Mouse (Mus musculus): Measurements from ENCODE around the gene Ndufs8. TPM values are rescaled to one million over a fixed set of nuclear protein-coding genes. Genes with fewer than 3 reads are reported as not detected.

The Ndufs8 gene
- polyA plus RNA-seq, 1 experiment from 2014 or later, result 390 TPM

GRCm38 (mm10) chr19:3952099-3952498 is 39.5 kb upstream of the Ndufs8 start:
- no peaks in the 10 kb centered on the region for H3K9me3 ChIP-seq (ENCODE audit: control insufficient read depth, low read length)
- H3K9ac ChIP-seq (ENCODE audit: low read length), result no peak overlapping the region
- no peak overlapping the region for H3K27ac ChIP-seq (ENCODE audit: low read depth)
- H3K4me1 ChIP-seq (replicated peaks; ENCODE audit: control insufficient read depth, insufficient read depth, low read length), result no peaks in the 10 kb centered on the region
- no peaks in the 10 kb centered on the region for H3K27me3 ChIP-seq (replicated peaks; ENCODE audit: control insufficient read depth, insufficient read depth, low read length)
- no peak overlapping the region for H3K4me2 ChIP-seq (ENCODE audit: low read length)
- no peaks in the 10 kb centered on the region for H3K36me3 ChIP-seq (ENCODE audit: control insufficient read depth, insufficient read depth, low read length)
- DNase-seq (ENCODE audit: low spot score) (no peak), ATAC-seq (replicated peaks; ENCODE audit: low FRiP score, low TSS enrichment, low read depth) (no peak)
- WGBS, result 27% methylated on average over 1 of the region's 1 CpGs
- H3K4me3 ChIP-seq (ENCODE audit: low read depth, low read length), result no peak overlapping the region

DNA sequence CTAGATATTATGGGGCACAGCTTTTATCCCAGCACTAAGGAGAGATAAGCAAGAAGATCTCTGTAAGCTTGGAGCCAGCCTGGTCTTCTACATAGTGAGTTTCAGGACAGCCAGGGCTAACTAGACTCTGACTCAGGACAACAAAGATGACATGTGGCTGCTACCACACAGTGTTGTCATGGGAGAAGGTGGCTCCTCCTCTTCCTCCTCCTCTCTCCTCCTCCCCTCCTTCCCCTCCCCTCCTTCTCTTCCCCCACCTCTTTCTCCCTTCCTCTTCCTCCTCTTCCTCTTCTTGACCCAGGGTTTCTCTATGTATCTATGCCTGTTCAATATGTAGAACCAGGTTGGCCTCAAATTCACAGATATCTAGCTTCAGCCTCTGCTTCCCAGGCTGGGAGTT is 38.9 kb upstream of the Ndufs8 start:
- H3K4me1 ChIP-seq (replicated peaks; ENCODE audit: control insufficient read depth, insufficient read depth, low read length), result no peaks in the 10 kb centered on the region
- H3K4me3 ChIP-seq (ENCODE audit: low read depth, low read length), result no peak overlapping the region
- no peak overlapping the region for H3K9ac ChIP-seq (ENCODE audit: low read length)
- no peak overlapping the region for H3K4me2 ChIP-seq (ENCODE audit: low read length)
- no peaks in the 10 kb centered on the region for H3K27me3 ChIP-seq (replicated peaks; ENCODE audit: control insufficient read depth, insufficient read depth, low read length)
- no peak for ATAC-seq (replicated peaks; ENCODE audit: low FRiP score, low TSS enrichment, low read depth)
- H3K9me3 ChIP-seq (ENCODE audit: control insufficient read depth, low read length), result no peaks in the 10 kb centered on the region
- no peak overlapping the region for H3K27ac ChIP-seq (ENCODE audit: low read depth)
- DNase-seq (ENCODE audit: low spot score), result no peak
- H3K36me3 ChIP-seq (ENCODE audit: control insufficient read depth, insufficient read depth, low read length), result no peaks in the 10 kb centered on the region

- DNase-seq (ENCODE audit: low spot score) (no peak), ATAC-seq (replicated peaks; ENCODE audit: low FRiP score, low TSS enrichment, low read depth) (no peak)
- no peaks in the 10 kb centered on the region for H3K9me3 ChIP-seq (ENCODE audit: control insufficient read depth, low read length)
- no peaks in the 10 kb centered on the region for H3K27me3 ChIP-seq (replicated peaks; ENCODE audit: control insufficient read depth, insufficient read depth, low read length)
- WGBS, result 85% methylated on average over 3 of the region's 3 CpGs
- H3K4me3 ChIP-seq (ENCODE audit: low read depth, low read length), result no peak overlapping the region
- no peak overlapping the region for H3K4me2 ChIP-seq (ENCODE audit: low read length)
- no peak overlapping the region for H3K27ac ChIP-seq (ENCODE audit: low read depth)
- no peak overlapping the region for H3K9ac ChIP-seq (ENCODE audit: low read length)
- H3K4me1 ChIP-seq (replicated peaks; ENCODE audit: control insufficient read depth, insufficient read depth, low read length), result no peaks in the 10 kb centered on the region
- no peaks in the 10 kb centered on the region for H3K36me3 ChIP-seq (ENCODE audit: control insufficient read depth, insufficient read depth, low read length)
Measured at GRCm38 (mm10) chr19:3950331-3950730, 37.8 kb upstream of the Ndufs8 start.

- 72% methylated on average over 14 of the region's 14 CpGs for WGBS
- ATAC-seq (replicated peaks; ENCODE audit: low FRiP score, low TSS enrichment, low read depth), result no peak
- no peak overlapping the region for H3K4me3 ChIP-seq (ENCODE audit: low read depth, low read length)
- no peaks in the 10 kb centered on the region for H3K27me3 ChIP-seq (replicated peaks; ENCODE audit: control insufficient read depth, insufficient read depth, low read length)
- H3K9me3 ChIP-seq (ENCODE audit: control insufficient read depth, low read length), result no peaks in the 10 kb centered on the region
- H3K9ac ChIP-seq (ENCODE audit: low read length), result no peak overlapping the region
- no peaks in the 10 kb centered on the region for H3K36me3 ChIP-seq (ENCODE audit: control insufficient read depth, insufficient read depth, low read length)
- H3K4me2 ChIP-seq (ENCODE audit: low read length), result no peak overlapping the region
- H3K4me1 ChIP-seq (replicated peaks; ENCODE audit: control insufficient read depth, insufficient read depth, low read length), result no peaks in the 10 kb centered on the region
- H3K27ac ChIP-seq (ENCODE audit: low read depth), result no peak overlapping the region
- DNase-seq (ENCODE audit: low spot score), result no peak
Measured at GRCm38 (mm10) chr19:3948546-3948945, 36.0 kb upstream of the Ndufs8 start.

DNA sequence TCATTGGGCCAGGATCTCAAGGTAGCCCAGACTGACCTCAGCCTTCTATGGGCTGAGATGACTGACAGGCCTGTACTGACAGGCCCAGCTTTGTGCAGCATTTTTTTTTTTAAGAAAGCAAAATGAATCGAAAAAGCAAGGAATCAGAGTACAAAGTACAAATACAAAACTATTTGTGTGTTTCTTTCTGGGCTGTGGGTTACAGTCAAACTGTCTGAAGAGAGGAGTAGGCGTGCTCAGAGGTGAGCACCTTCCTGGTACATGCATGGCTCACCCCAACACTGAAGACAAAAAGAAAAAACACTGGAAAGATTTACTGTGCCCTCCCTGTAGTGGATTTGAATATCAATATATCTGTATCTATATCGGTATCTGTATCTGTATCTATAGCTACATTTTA is 35.2 kb upstream of the Ndufs8 start:
- Histone ChIP-seq H3K9me3 (ENCODE audit: control insufficient read depth, low read length) (no peaks in the 10 kb centered on the region), H3K27me3 (replicated peaks; ENCODE audit: control insufficient read depth, insufficient read depth, low read length) (no peaks in the 10 kb centered on the region), H3K9ac (ENCODE audit: low read length) (no peak overlapping the region), H3K4me2 (ENCODE audit: low read length) (no peak overlapping the region), H3K36me3 (ENCODE audit: control insufficient read depth, insufficient read depth, low read length) (no peaks in the 10 kb centered on the region), H3K4me1 (replicated peaks; ENCODE audit: control insufficient read depth, insufficient read depth, low read length) (no peaks in the 10 kb centered on the region), H3K27ac (ENCODE audit: low read depth) (no peak overlapping the region), H3K4me3 (ENCODE audit: low read depth, low read length) (no peak overlapping the region)
- ATAC-seq (replicated peaks; ENCODE audit: low FRiP score, low TSS enrichment, low read depth), result no peak
- WGBS, result 84% methylated on average over 3 of the region's 3 CpGs
- no peak for DNase-seq (ENCODE audit: low spot score)

DNA sequence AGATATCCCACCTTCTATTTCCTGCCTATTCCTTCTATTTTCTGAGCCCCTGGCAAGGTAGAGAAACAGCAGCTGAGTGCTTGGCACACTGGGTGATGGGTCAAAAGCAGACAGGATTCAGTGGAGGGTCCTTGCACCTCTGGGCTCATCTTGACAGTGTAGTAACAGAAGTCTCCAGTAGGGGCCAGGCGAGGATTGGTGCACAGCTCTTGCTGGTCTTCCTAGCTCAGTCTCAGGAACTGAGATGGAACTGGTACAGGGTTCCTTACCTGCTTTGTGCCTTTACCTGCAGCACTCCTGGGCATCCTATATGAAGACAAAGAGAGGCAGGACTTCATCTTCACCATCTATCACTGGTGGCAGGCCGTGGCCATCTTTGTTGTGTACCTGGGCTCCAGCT is 34.1 kb upstream of the Ndufs8 start:
- WGBS, result 11% methylated on average over 2 of the region's 2 CpGs
- H3K4me3 ChIP-seq (ENCODE audit: low read depth, low read length), result no peak overlapping the region
- H3K27ac ChIP-seq (ENCODE audit: low read depth), result no peak overlapping the region
- no peak overlapping the region for H3K4me2 ChIP-seq (ENCODE audit: low read length)
- H3K4me1 ChIP-seq (replicated peaks; ENCODE audit: control insufficient read depth, insufficient read depth, low read length), result no peaks in the 10 kb centered on the region
- peak; percentile 54; the same call in 1 of the 2 replicates for ATAC-seq (replicated peaks; ENCODE audit: low FRiP score, low TSS enrichment, low read depth)
- DNase-seq (ENCODE audit: low spot score), result peak; percentile 86
- H3K9me3 ChIP-seq (ENCODE audit: control insufficient read depth, low read length), result no peaks in the 10 kb centered on the region
- H3K27me3 ChIP-seq (replicated peaks; ENCODE audit: control insufficient read depth, insufficient read depth, low read length), result no peaks in the 10 kb centered on the region
- H3K36me3 ChIP-seq (ENCODE audit: control insufficient read depth, insufficient read depth, low read length), result no peaks in the 10 kb centered on the region
- no peak overlapping the region for H3K9ac ChIP-seq (ENCODE audit: low read length)

DNA sequence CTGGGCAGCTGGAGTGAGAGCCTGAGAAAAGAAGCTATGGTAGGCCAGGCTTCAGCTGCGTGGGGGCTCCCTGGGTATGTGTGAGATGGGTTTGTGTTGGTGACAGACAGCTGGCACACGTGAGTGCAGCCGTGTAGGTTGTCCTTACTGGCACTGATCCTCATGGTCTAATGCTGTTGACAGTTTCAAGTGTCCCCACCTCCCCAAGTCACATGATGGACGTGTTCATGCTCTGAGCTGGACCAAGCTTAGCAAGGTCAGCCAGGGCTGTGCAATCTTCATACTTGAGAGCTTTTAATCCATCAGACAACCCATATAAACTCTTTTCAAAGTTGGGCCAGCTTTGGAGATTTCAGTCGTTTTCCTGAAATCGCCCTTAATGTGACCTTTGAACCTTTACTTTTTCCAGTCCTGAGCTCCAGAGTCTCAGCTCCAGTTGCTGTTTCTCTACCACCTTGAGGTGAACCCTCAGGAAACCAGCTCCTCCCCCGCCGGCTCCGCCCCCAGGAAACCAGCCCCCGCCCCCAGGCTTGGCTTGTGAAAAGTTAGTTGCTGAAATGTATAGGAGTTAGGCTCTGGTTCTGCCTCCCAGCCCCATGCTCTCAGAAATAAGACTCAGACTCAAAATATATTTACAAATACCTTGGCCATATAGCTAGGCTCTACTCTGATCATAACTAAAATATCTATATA is 33.4 kb upstream of the Ndufs8 start:
- H3K4me1 ChIP-seq (replicated peaks; ENCODE audit: control insufficient read depth, insufficient read depth, low read length), result no peaks in the 10 kb centered on the region
- H3K27ac ChIP-seq (ENCODE audit: low read depth), result no peak overlapping the region
- no peak overlapping the region for H3K4me2 ChIP-seq (ENCODE audit: low read length)
- H3K4me3 ChIP-seq (ENCODE audit: low read depth, low read length), result no peak overlapping the region
- ATAC-seq (replicated peaks; ENCODE audit: low FRiP score, low TSS enrichment, low read depth), result no peak
- no peaks in the 10 kb centered on the region for H3K27me3 ChIP-seq (replicated peaks; ENCODE audit: control insufficient read depth, insufficient read depth, low read length)
- whole genome bisulfite sequencing, result 26% methylated on average over 10 of the region's 10 CpGs
- no peak for DNase-seq (ENCODE audit: low spot score)
- no peaks in the 10 kb centered on the region for H3K36me3 ChIP-seq (ENCODE audit: control insufficient read depth, insufficient read depth, low read length)
- H3K9me3 ChIP-seq (ENCODE audit: control insufficient read depth, low read length), result no peaks in the 10 kb centered on the region
- H3K9ac ChIP-seq (ENCODE audit: low read length), result no peak overlapping the region

DNA sequence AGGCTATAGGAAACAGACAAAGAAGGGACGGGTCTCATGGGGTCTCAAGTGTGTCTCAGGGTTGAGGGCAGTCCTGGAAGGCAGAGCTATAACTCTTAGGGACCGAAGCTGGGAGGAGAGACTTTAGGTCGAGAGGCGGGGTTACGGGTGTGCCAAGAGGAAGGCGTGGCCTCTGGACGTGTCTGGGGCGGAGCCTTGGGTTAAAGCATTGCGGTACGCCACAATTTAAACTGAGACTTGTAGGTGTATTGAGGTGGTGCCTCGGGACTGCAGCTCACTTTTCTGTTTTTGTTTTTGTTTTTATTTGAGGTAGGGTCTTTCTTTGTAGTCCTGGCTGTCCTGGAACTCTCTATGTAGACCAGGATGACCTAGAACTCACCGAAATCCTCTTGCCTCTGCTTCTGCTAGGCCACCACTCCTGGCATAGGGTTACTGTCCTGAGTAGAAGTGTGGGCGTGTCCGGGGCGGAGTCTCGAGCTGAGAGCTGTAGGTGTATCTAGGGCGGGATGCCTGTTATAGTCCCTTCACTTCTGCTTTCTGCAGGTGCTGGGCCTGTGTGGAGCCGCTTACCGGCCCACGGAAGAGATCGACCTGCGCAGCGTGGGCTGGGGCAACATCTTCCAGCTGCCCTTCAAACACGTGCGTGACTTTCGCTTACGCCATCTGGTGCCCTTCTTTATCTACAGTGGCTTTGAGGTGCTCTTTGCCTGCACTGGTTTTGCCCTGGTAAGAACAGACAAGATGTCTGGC is 30.6 kb upstream of the Ndufs8 start:
- H3K4me3 ChIP-seq (ENCODE audit: low read depth, low read length), result no peak overlapping the region
- H3K27ac ChIP-seq (ENCODE audit: low read depth), result no peak overlapping the region
- H3K27me3 ChIP-seq (replicated peaks; ENCODE audit: control insufficient read depth, insufficient read depth, low read length), result no peaks in the 10 kb centered on the region
- no peaks in the 10 kb centered on the region for H3K9me3 ChIP-seq (ENCODE audit: control insufficient read depth, low read length)
- no peaks in the 10 kb centered on the region for H3K4me1 ChIP-seq (replicated peaks; ENCODE audit: control insufficient read depth, insufficient read depth, low read length)
- DNase-seq (ENCODE audit: low spot score), result peak; percentile 70
- 21% methylated on average over 27 of the region's 27 CpGs for WGBS
- no peaks in the 10 kb centered on the region for H3K36me3 ChIP-seq (ENCODE audit: control insufficient read depth, insufficient read depth, low read length)
- H3K4me2 ChIP-seq (ENCODE audit: low read length), result no peak overlapping the region
- ATAC-seq (replicated peaks; ENCODE audit: low FRiP score, low TSS enrichment, low read depth), result 0 out of 2 replicates have a peak, but pooled peaks have one; percentile 29
- H3K9ac ChIP-seq (ENCODE audit: low read length), result no peak overlapping the region

GRCm38 (mm10) chr19:3942315-3942714 is 29.7 kb upstream of the Ndufs8 start:
- Histone ChIP-seq H3K4me2 (ENCODE audit: low read length) (no peak overlapping the region), H3K27me3 (replicated peaks; ENCODE audit: control insufficient read depth, insufficient read depth, low read length) (no peaks in the 10 kb centered on the region), H3K4me1 (replicated peaks; ENCODE audit: control insufficient read depth, insufficient read depth, low read length) (no peaks in the 10 kb centered on the region), H3K9me3 (ENCODE audit: control insufficient read depth, low read length) (no peaks in the 10 kb centered on the region), H3K27ac (ENCODE audit: low read depth) (no peak overlapping the region), H3K9ac (ENCODE audit: low read length) (no peak overlapping the region), H3K4me3 (ENCODE audit: low read depth, low read length) (no peak overlapping the region), H3K36me3 (ENCODE audit: control insufficient read depth, insufficient read depth, low read length) (no peaks in the 10 kb centered on the region)
- DNase-seq (ENCODE audit: low spot score) (no peak), ATAC-seq (replicated peaks; ENCODE audit: low FRiP score, low TSS enrichment, low read depth) (no peak)
- 80% methylated on average over 7 of the region's 7 CpGs for WGBS

Data from intestine, embryonic 14.5 days (tissue).